Mouse (Mus musculus) liver, embryonic 14.5 days (tissue): ENCODE data around the gene Atxn1.

Experiments
- CTCF ChIP-seq: IDR thresholded peaks from 2 replicates; pipeline ENCODE4 v1.5.1; 2016; ENCODE audit warnings: antibody characterized with exemption, low read depth, control low read depth
- EP300 ChIP-seq: IDR thresholded peaks from 2 replicates; pipeline ENCODE4 v1.6.1; 2016; ENCODE audit warnings: antibody characterized with exemption, low read depth

DNA sequence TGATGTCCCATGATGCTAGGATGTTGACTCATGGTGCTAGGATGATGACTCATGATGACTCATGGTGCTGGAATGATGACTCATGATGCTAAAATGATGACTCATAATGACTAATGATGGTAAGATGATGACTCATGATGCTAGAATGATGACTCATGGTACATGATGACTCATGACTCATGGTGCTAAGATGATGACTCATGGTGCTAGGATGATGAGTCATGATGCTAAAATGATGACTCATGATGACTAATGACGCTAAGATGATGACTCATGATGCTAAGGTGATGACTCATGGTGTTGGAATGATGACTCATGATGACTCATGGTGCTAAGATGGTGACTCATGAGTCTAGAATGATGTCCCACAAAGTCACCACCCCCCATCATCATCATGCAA lies 341.0 kb downstream of the Atxn1 start:
- TF ChIP-seq CTCF (no peak), EP300 (peak; percentile 41; the same call in 1 of the 2 replicates)
